Mouse (Mus musculus) limb, embryonic 14.5 days (tissue): ENCODE results near the gene Ccdc171. TPM values are rescaled to one million over a fixed set of nuclear protein-coding genes. Genes with fewer than 3 reads are reported as not detected.
"Not testable (repeated sequence)": the region's sequence is repeated elsewhere in the genome, so short reads cannot be mapped to it uniquely, and the experiment has no call there.

Source experiments
- ATAC-seq: fragments of 200-750 bp; cut with Nextera tagmentation; 2 replicates; pipeline ENCODE4 v1.8.0; 2017; ENCODE audit warnings: low read depth, moderate number of reproducible peaks, moderate TSS enrichment; ENCODE audit not compliant: low FRiP score
- DNase-seq: peaks from one replicate; pipeline ENCODE4 v3.0.0-alpha.2; 2015; ENCODE audit warnings: low spot score
- H3K27ac ChIP-seq: fragments of 300-500 bp; sonication (generic); replicated peaks from 2 replicates; pipeline ENCODE4 v1.5.1; 2014; ENCODE audit warnings: low read depth, mild to moderate bottlenecking, low read length, moderate library complexity, mixed read lengths
- H3K27me3 ChIP-seq: fragments of 300-500 bp; sonication (generic); 2 replicates; pipeline ENCODE4 v1.6.1; 2014; ENCODE audit warnings: low read length, mixed read lengths; ENCODE audit not compliant: control insufficient read depth, insufficient read depth
- H3K36me3 ChIP-seq: fragments of 300-500 bp; sonication (generic); 2 replicates; pipeline ENCODE4 v1.6.1; 2014; ENCODE audit warnings: mild to moderate bottlenecking, low read length, moderate library complexity, mixed read lengths; ENCODE audit not compliant: control insufficient read depth, insufficient read depth
- H3K4me1 ChIP-seq: fragments of 300-500 bp; sonication (generic); 2 replicates; pipeline ENCODE4 v1.6.1; 2014; ENCODE audit warnings: antibody characterized with exemption, low read length, mixed read lengths; ENCODE audit not compliant: control insufficient read depth, insufficient read depth
- H3K4me2 ChIP-seq: fragments of 300-500 bp; sonication (generic); replicated peaks from 2 replicates; pipeline ENCODE4 v1.6.1; 2014; ENCODE audit warnings: low read depth, mild to moderate bottlenecking, low read length, moderate library complexity; ENCODE audit not compliant: severe bottlenecking
- H3K4me3 ChIP-seq: fragments of 300-500 bp; sonication (generic); replicated peaks from 2 replicates; pipeline ENCODE4 v1.5.1; 2014; ENCODE audit warnings: low read length
- H3K9ac ChIP-seq: fragments of 300-500 bp; sonication (generic); 2 replicates; pipeline ENCODE4 v1.6.1; 2014; ENCODE audit warnings: mild to moderate bottlenecking, low read depth, low read length, moderate library complexity; ENCODE audit not compliant: severe bottlenecking
- H3K9me3 ChIP-seq: fragments of 300-500 bp; sonication (generic); 2 replicates; pipeline ENCODE4 v1.6.1; 2016; ENCODE audit warnings: low read length; ENCODE audit not compliant: control insufficient read depth
- POLR2A ChIP-seq: fragments of 200-500 bp; IDR thresholded peaks from 2 replicates; pipeline ENCODE4 v1.8.0; 2012; ENCODE audit warnings: inconsistent platforms, mild to moderate bottlenecking, moderate library complexity, borderline replicate concordance; ENCODE audit not compliant: insufficient read depth, insufficient read length; ENCODE audit errors: extremely low read depth
- WGBS: fragments of 180-500 bp; shearing (Covaris S2); extraction: QIAGEN DNeasy Blood & Tissue Kit; methylation state at CpG from one replicate; pipeline ENCODE4 v1.1.7; 2014; 5-methylcytosine and 5-hydroxymethylcytosine counted together
- polyA plus RNA-seq, 2 experiments: library from polyadenylated mRNA; depleted of rRNA in 1 of 2; stranded (reverse) in 1 of 2; unstranded in 1 of 2; fragments of >200 nt; fragmentation: Nextera tagmentation in 1 of 2; extraction: Ambion mirVana in 1 of 2; gene quantifications; 2 replicates each; pipeline versions ENCODE4 v1.2.1 to v1.2.3; 2012 to 2014

Gene Ccdc171
- polyA plus RNA-seq, 2 experiments: 4.1 to 5.0 TPM

GRCm38 (mm10) chr4:83669552-83669951 is 144.2 kb downstream of the Ccdc171 start:
- no peak overlapping the region for H3K9ac ChIP-seq
- H3K4me1 ChIP-seq: no peaks in the 10 kb centered on the region
- no peak overlapping the region for H3K4me3 ChIP-seq
- ATAC-seq (no peak), DNase-seq (no peak)
- H3K36me3 ChIP-seq: no peaks in the 10 kb centered on the region
- H3K9me3 ChIP-seq: 0 out of 2 replicates have a peak, but pooled peaks cover 4% of the 10 kb centered on the region
- 85% methylated on average over 2 of the region's 2 CpGs for WGBS
- no peaks in the 10 kb centered on the region for H3K27me3 ChIP-seq
- TF ChIP-seq POLR2A: no peak
- no peak overlapping the region for H3K27ac ChIP-seq
- H3K4me2 ChIP-seq: no peak overlapping the region

DNA sequence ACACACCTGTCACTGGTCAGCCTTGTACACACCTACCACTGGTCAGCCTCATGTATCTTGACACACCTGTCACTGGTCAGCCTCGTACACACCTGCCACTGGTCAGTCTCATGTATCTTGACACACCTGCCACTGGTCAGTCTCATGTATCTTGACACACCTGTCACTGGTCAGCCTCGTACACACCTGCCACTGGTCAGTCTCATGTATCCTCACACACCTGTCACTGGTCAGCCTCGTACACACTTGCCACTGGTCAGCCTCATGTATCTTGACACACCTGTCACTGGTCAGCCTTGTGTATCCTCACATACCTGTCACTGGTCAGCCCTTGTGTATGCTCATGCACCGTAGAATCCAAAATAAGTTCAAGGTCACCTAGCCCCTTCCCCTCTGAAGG is 150.0 kb downstream of the Ccdc171 start:
- 90% methylated on average over 4 of the region's 4 CpGs for WGBS
- not testable (repeated sequence) for H3K9me3 ChIP-seq, H3K36me3 ChIP-seq, ATAC-seq, H3K9ac ChIP-seq, H3K27ac ChIP-seq, H3K4me3 ChIP-seq, H3K4me1 ChIP-seq, H3K27me3 ChIP-seq, H3K4me2 ChIP-seq, DNase-seq

GRCm38 (mm10) chr4:83676444-83676843 is 151.1 kb downstream of the Ccdc171 start:
- WGBS: 82% methylated on average over 4 of the region's 4 CpGs
- no peaks in the 10 kb centered on the region for H3K36me3 ChIP-seq
- H3K4me1 ChIP-seq: no peaks in the 10 kb centered on the region
- no peak overlapping the region for H3K9ac ChIP-seq
- no peaks in the 10 kb centered on the region for H3K27me3 ChIP-seq
- no peak for TF ChIP-seq POLR2A
- ATAC-seq (no peak), DNase-seq (no peak)
- H3K4me3 ChIP-seq: no peak overlapping the region
- no peak overlapping the region for H3K27ac ChIP-seq
- no peak overlapping the region for H3K4me2 ChIP-seq
- no peaks in the 10 kb centered on the region for H3K9me3 ChIP-seq

DNA sequence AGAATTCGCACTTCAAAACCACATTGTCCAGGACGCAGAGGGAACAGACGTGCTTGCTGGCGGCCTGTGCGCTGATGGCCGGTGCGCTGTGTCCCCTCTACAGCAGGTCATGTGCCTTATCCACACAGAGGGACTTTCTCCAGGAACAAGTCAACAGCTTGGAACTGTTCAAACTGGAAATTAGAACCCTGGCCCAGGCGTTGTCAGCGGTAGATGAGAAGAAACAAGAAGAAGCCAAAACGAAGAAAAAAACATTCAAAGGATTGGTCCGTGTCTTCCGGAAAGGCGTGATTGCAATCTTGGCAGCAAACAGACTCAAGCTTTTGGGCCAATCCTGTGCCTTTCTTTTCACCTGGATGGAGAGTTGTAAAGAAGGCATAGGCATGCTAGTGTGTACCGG is 155.7 kb downstream of the Ccdc171 start:
- H3K4me2 ChIP-seq: no peak overlapping the region
- no peaks in the 10 kb centered on the region for H3K4me1 ChIP-seq
- no peak for TF ChIP-seq POLR2A
- H3K9me3 ChIP-seq: no peaks in the 10 kb centered on the region
- H3K9ac ChIP-seq: no peak overlapping the region
- H3K4me3 ChIP-seq: no peak overlapping the region
- 91% methylated on average over 14 of the region's 14 CpGs for WGBS
- no peak for DNase-seq
- no peaks in the 10 kb centered on the region for H3K36me3 ChIP-seq
- no peak for ATAC-seq
- H3K27ac ChIP-seq: no peak overlapping the region
- H3K27me3 ChIP-seq: no peaks in the 10 kb centered on the region

GRCm38 (mm10) chr4:83682866-83683265 is 157.5 kb downstream of the Ccdc171 start:
- H3K27ac ChIP-seq: no peak overlapping the region
- no peaks in the 10 kb centered on the region for H3K27me3 ChIP-seq
- DNase-seq (no peak), ATAC-seq (no peak)
- H3K4me1 ChIP-seq: no peaks in the 10 kb centered on the region
- no peaks in the 10 kb centered on the region for H3K36me3 ChIP-seq
- H3K9ac ChIP-seq: no peak overlapping the region
- H3K4me2 ChIP-seq: no peak overlapping the region
- WGBS: 85% methylated on average over 7 of the region's 7 CpGs
- no peak overlapping the region for H3K4me3 ChIP-seq
- TF ChIP-seq POLR2A: no peak
- H3K9me3 ChIP-seq: no peaks in the 10 kb centered on the region

- Histone ChIP-seq H3K36me3 (no peaks in the 10 kb centered on the region), H3K9ac (no peak overlapping the region), H3K4me1 (no peaks in the 10 kb centered on the region), H3K4me2 (no peak overlapping the region), H3K9me3 (no peaks in the 10 kb centered on the region), H3K27me3 (no peaks in the 10 kb centered on the region), H3K4me3 (no peak overlapping the region), H3K27ac (no peak overlapping the region)
- WGBS: 61% methylated on average over 3 of the region's 3 CpGs
- ATAC-seq: no peak
- TF ChIP-seq POLR2A: no peak
- no peak for DNase-seq
Measured at GRCm38 (mm10) chr4:83700190-83700589, 174.8 kb downstream of the Ccdc171 start.
